Mouse (Mus musculus): ENCODE results near the gene Aktip.

Gene Aktip

GRCm38 (mm10) chr8:91190816-91191340, 8.9 kb downstream of the Aktip start:
- peak; percentile 72 for DNase-seq (ENCODE audit: low spot score)

GRCm38 (mm10) chr8:91188152-91188551, 11.6 kb downstream of the Aktip start:
- DNase-seq (ENCODE audit: low spot score) = no peak

- DNase-seq (ENCODE audit: low spot score) = no peak
Measured at GRCm38 (mm10) chr8:91186372-91186771, 13.4 kb downstream of the Aktip start.

- DNase-seq (ENCODE audit: low spot score) = no peak
Measured at GRCm38 (mm10) chr8:91177708-91178107, 22.1 kb downstream of the Aktip start.

- no peak for DNase-seq (ENCODE audit: low spot score)
Measured at GRCm38 (mm10) chr8:91176176-91176575, 23.6 kb downstream of the Aktip start.

- no peak for DNase-seq (ENCODE audit: low spot score)
Measured at GRCm38 (mm10) chr8:91171605-91172004, 28.2 kb downstream of the Aktip start.

GRCm38 (mm10) chr8:91170914-91171313, 28.9 kb downstream of the Aktip start:
- DNase-seq (ENCODE audit: low spot score) = no peak

GRCm38 (mm10) chr8:91170152-91170551, 29.6 kb downstream of the Aktip start:
- no peak for DNase-seq (ENCODE audit: low spot score)

GRCm38 (mm10) chr8:91159959-91160800, 39.6 kb downstream of the Aktip start:
- no peak for DNase-seq (ENCODE audit: low spot score)

GRCm38 (mm10) chr8:91158617-91159016, 41.2 kb downstream of the Aktip start:
- DNase-seq (ENCODE audit: low spot score) = no peak

GRCm38 (mm10) chr8:91154564-91154963, 45.2 kb downstream of the Aktip start:
- no peak for DNase-seq (ENCODE audit: low spot score)

- DNase-seq (ENCODE audit: low spot score) = no peak
Measured at GRCm38 (mm10) chr8:91153831-91154230, 45.9 kb downstream of the Aktip start.

GRCm38 (mm10) chr8:91151531-91151930, 48.2 kb downstream of the Aktip start:
- no peak for DNase-seq (ENCODE audit: low spot score)

- DNase-seq (ENCODE audit: low spot score) = no peak
Measured at GRCm38 (mm10) chr8:91149298-91149697, 50.5 kb downstream of the Aktip start.

- peak; percentile 67 for DNase-seq (ENCODE audit: low spot score)
Measured at GRCm38 (mm10) chr8:91148643-91149178, 51.1 kb downstream of the Aktip start.

- DNase-seq (ENCODE audit: low spot score) = peak; percentile 75
Measured at GRCm38 (mm10) chr8:91147715-91148114, 52.1 kb downstream of the Aktip start.

GRCm38 (mm10) chr8:91140828-91141227, 58.9 kb downstream of the Aktip start:
- no peak for DNase-seq (ENCODE audit: low spot score)

- no peak for DNase-seq (ENCODE audit: low spot score)
Measured at GRCm38 (mm10) chr8:91135308-91136181, 64.2 kb downstream of the Aktip start.

GRCm38 (mm10) chr8:91134659-91135058, 65.1 kb downstream of the Aktip start:
- DNase-seq (ENCODE audit: low spot score) = no peak

GRCm38 (mm10) chr8:91134070-91134475, 65.7 kb downstream of the Aktip start:
- peak; percentile 100 for DNase-seq (ENCODE audit: low spot score)

GRCm38 (mm10) chr8:91133441-91134069, 66.2 kb downstream of the Aktip start:
- DNase-seq (ENCODE audit: low spot score) = peak; percentile 56

GRCm38 (mm10) chr8:91132731-91133130, 67.0 kb downstream of the Aktip start:
- no peak for DNase-seq (ENCODE audit: low spot score)

Data from MN1 (cell line).